8 mouse cellular contexts compared by ENCODE assay signal in the genomic region with DNA sequence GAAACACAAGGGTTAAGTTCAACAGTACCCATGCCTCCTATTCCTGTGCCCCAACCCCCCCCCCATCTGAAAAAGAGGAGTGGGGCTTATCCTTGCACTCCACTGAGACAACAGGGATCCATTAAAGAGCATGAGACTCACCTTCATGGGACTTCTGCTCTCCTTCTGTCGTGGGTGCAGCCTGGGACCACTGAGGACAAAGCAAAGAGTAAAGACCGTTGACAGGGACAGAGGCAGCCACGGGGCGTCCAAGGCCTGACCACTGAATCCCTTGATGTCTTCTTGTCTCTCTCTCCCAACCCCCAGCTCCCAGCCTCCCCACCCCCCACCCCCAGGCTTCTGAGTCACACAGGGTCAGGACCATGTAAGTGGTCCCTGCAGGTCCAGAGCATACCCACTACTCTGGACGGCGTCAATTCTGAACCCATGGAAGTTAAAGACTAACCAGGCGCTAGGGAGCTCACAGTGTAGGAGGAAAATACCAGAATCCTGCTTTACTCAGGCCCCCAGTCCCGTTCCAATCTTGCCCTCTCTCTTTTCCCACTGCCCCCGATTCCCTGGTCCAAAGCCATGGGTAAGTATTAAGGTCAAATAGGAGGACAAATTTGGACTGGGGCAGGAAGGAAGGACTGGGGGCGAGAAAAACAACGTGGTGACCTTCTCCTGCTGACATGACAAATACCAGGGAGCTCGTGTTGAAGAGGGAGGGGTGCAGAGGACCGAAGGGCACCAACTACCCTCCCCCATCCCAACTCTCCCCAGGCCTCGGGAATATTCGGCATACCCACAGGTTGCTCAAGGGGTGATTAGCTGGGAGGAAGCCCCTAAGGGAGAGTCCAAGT. TPM values are rescaled to one million over a fixed set of nuclear protein-coding genes. Genes with fewer than 3 reads are reported as not detected.
DNase-seq lines count a peak whose midpoint lies in the region; ATAC-seq and TF ChIP-seq lines count a peak whose summit lies in the region.

No protein-coding gene starts in this region.

- DNase-seq in lung, postnatal 0 days (ENCODE audit: low spot score): peak; percentile 52
- DNase-seq in lung, postnatal 10 days: no peak
- no peak for DNase-seq in cerebellum, postnatal 4 days (ENCODE audit: low spot score in 2 of 2)
- no peak for DNase-seq in right cerebral cortex, postnatal 10 days (ENCODE audit: low spot score in 2 of 2)
- DNase-seq in thymus, postnatal 10 days (ENCODE audit: low spot score in 2 of 2): no peak

- peaks cover 12% of the 10 kb centered on the region for H3K36me3 ChIP-seq in lung, postnatal 0 days (ENCODE audit: insufficient read depth, low read length)
- H3K36me3 ChIP-seq in forebrain, embryonic 15.5 days: peaks cover 15% of the 10 kb centered on the region
- H3K36me3 ChIP-seq in kidney, embryonic 14.5 days (ENCODE audit: control insufficient read depth, insufficient read depth, low read length): peaks cover 30% of the 10 kb centered on the region
- H3K36me3 ChIP-seq in midbrain, embryonic 16.5 days (ENCODE audit: control insufficient read depth, insufficient read depth, low read length): peaks cover 17% of the 10 kb centered on the region

- no peak for TF ChIP-seq CTCF in lung, postnatal 0 days (IDR thresholded peaks at IDR 0.05)

- H3K9ac ChIP-seq in lung, postnatal 0 days (replicated peaks; ENCODE audit: low read depth): peak overlapping the region; percentile 84
- H3K9ac ChIP-seq in forebrain, embryonic 15.5 days (replicated peaks): peak overlapping the region; percentile 79
- H3K9ac ChIP-seq in kidney, embryonic 14.5 days (ENCODE audit: low read depth, low read length): peak overlapping the region; percentile 97
- H3K9ac ChIP-seq in midbrain, embryonic 16.5 days (ENCODE audit: low read depth, low read length): peak overlapping the region; percentile 78

- peak overlapping the region; percentile 91 for H3K4me3 ChIP-seq in lung, postnatal 0 days (ENCODE audit: low read depth, low read length)
- H3K4me3 ChIP-seq in forebrain, embryonic 15.5 days: peak overlapping the region; percentile 92
- H3K4me3 ChIP-seq in kidney, embryonic 14.5 days (ENCODE audit: low read length): peak overlapping the region; percentile 93
- peak overlapping the region; percentile 74 for H3K4me3 ChIP-seq in midbrain, embryonic 16.5 days (ENCODE audit: low read depth, low read length)

- 15% methylated on average over 15 of the region's 15 CpGs for WGBS in lung, postnatal 0 days
- WGBS in forebrain, embryonic 15.5 days: 30% methylated on average over 15 of the region's 15 CpGs
- WGBS in kidney, embryonic 14.5 days: 17% methylated on average over 15 of the region's 15 CpGs
- 24% methylated on average over 15 of the region's 15 CpGs for WGBS in midbrain, embryonic 16.5 days

- peak overlapping the region; percentile 97 for H3K27ac ChIP-seq in lung, postnatal 0 days (ENCODE audit: low read length)
- H3K27ac ChIP-seq in forebrain, embryonic 15.5 days (replicated peaks): peak overlapping the region; percentile 87; the same call in 1 of the 2 replicates
- peak overlapping the region; percentile 99; the same call in 1 of the 2 replicates for H3K27ac ChIP-seq in kidney, embryonic 14.5 days (ENCODE audit: low read depth, low read length)
- H3K27ac ChIP-seq in midbrain, embryonic 16.5 days (ENCODE audit: low read length): 0 out of 2 replicates have a peak overlapping the region, but pooled peaks have one; percentile 18

- H3K9me3 ChIP-seq in lung, postnatal 0 days (ENCODE audit: low read length): no peaks in the 10 kb centered on the region
- H3K9me3 ChIP-seq in forebrain, embryonic 15.5 days: no peaks in the 10 kb centered on the region
- no peaks in the 10 kb centered on the region for H3K9me3 ChIP-seq in kidney, embryonic 14.5 days (ENCODE audit: control insufficient read depth, low read length)
- no peaks in the 10 kb centered on the region for H3K9me3 ChIP-seq in midbrain, embryonic 16.5 days (replicated peaks; ENCODE audit: control insufficient read depth, low read length, poor library complexity, severe bottlenecking)

- ATAC-seq in lung, postnatal 0 days: no peak
- no peak for ATAC-seq in forebrain, embryonic 15.5 days (replicated peaks)
- ATAC-seq in kidney, embryonic 14.5 days (ENCODE audit: low FRiP score, low TSS enrichment): no peak
- ATAC-seq in midbrain, embryonic 16.5 days: no peak

- H3K4me2 ChIP-seq in lung, postnatal 0 days (replicated peaks; ENCODE audit: low read depth, low read length): peak overlapping the region; percentile 79
- peak overlapping the region; percentile 96 for H3K4me2 ChIP-seq in forebrain, embryonic 15.5 days (replicated peaks)
- H3K4me2 ChIP-seq in kidney, embryonic 14.5 days (replicated peaks; ENCODE audit: low read depth, low read length): peak overlapping the region; percentile 92
- H3K4me2 ChIP-seq in midbrain, embryonic 16.5 days (ENCODE audit: low read length): peak overlapping the region; percentile 79

- H3K4me1 ChIP-seq in lung, postnatal 0 days (ENCODE audit: insufficient read depth, low read depth, low read length): peaks cover 34% of the 10 kb centered on the region
- H3K4me1 ChIP-seq in forebrain, embryonic 15.5 days: peaks cover 58% of the 10 kb centered on the region
- peaks cover 47% of the 10 kb centered on the region for H3K4me1 ChIP-seq in kidney, embryonic 14.5 days (ENCODE audit: control insufficient read depth, insufficient read depth, low read length)
- peaks cover 39% of the 10 kb centered on the region for H3K4me1 ChIP-seq in midbrain, embryonic 16.5 days (ENCODE audit: control insufficient read depth, insufficient read depth, low read length)

- H3K27me3 ChIP-seq in lung, postnatal 0 days (replicated peaks; ENCODE audit: insufficient read depth, low read length): no peaks in the 10 kb centered on the region
- no peaks in the 10 kb centered on the region for H3K27me3 ChIP-seq in forebrain, embryonic 15.5 days
- H3K27me3 ChIP-seq in kidney, embryonic 14.5 days (ENCODE audit: control insufficient read depth, insufficient read depth, low read length): no peaks in the 10 kb centered on the region
- no peaks in the 10 kb centered on the region for H3K27me3 ChIP-seq in midbrain, embryonic 16.5 days (ENCODE audit: control insufficient read depth, insufficient read depth, low read depth, low read length)

- TF ChIP-seq EP300 in lung, postnatal 0 days (IDR thresholded peaks at IDR 0.05): no peak

RNA-seq across cellular contexts. Expression of gene Vegfa, which starts 3.7 kb away (rescaled TPM):
- 21.4 and 31.9 TPM in 2 replicates for polyA plus RNA-seq in lung, postnatal 0 days (2015; fragmentation: Nextera tagmentation; extraction: Ambion mirVana)
- polyA plus RNA-seq in forebrain, embryonic 15.5 days (2015; fragmentation: Nextera tagmentation; extraction: Ambion mirVana): 3.1 and 3.6 TPM in 2 replicates
- polyA plus RNA-seq in kidney, embryonic 14.5 days (2014; fragmentation: Nextera tagmentation; extraction: Ambion mirVana): 8.2 and 10.1 TPM in 2 replicates
- 3.4 and 4.7 TPM in 2 replicates for polyA plus RNA-seq in midbrain, embryonic 16.5 days (2015; fragmentation: Nextera tagmentation; extraction: Ambion mirVana)

Comparison
In these comparisons a context has a peak if more than half of its experiments do, and no peak if none do; other contexts are left out.
1. H3K27ac ChIP-seq: peak in every context shown above with its lines; median percentile 99 in kidney, embryonic 14.5 days; 97 in lung, postnatal 0 days; 87 in forebrain, embryonic 15.5 days; 18 in midbrain, embryonic 16.5 days.